Mouse (Mus musculus): ENCODE results near the gene Rnpep. TPM values are rescaled to one million over a fixed set of nuclear protein-coding genes. Genes with fewer than 3 reads are reported as not detected.
"Not testable (repeated sequence)": the region's sequence is repeated elsewhere in the genome, so short reads cannot be mapped to it uniquely, and the experiment has no call there.

Gene Rnpep
- polyA plus RNA-seq, 1 experiment from 2014 or later = 129 TPM

DNA sequence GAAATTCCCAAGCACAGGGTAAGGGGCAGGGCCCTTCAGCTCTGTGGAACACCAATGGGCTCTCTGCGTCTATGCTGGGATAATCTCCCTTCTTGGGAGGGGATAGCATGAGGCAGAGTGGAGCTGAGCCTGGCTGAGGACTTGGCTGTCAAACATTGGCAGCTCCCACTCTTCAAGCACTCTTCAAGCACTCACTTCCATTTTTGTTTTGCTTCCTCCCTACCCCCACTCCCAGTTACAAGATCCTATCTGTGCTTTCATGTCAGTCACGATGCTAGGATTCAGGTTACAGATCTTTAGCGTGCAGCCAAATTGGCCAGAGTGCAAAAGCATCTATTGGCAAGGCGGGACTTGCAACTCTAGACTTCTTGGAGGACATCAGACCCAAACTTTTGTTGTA lies 31.0 kb downstream of the Rnpep start:
- 0 out of 2 replicates have a peak, but pooled peaks cover 4% of the 10 kb centered on the region for H3K4me1 ChIP-seq (replicated peaks; ENCODE audit: control insufficient read depth, insufficient read depth, low read length)
- peaks cover 6% of the 10 kb centered on the region; the same call in 1 of the 2 replicates for H3K36me3 ChIP-seq (ENCODE audit: control insufficient read depth, insufficient read depth, low read length)
- H3K4me3 ChIP-seq (ENCODE audit: low read depth, low read length) = no peak overlapping the region
- no peaks in the 10 kb centered on the region for H3K9me3 ChIP-seq (ENCODE audit: control insufficient read depth, low read length)
- H3K4me2 ChIP-seq (ENCODE audit: low read length) = peak overlapping the region; percentile 46; the same call in 1 of the 2 replicates
- no peak overlapping the region for H3K9ac ChIP-seq (ENCODE audit: low read length)
- WGBS = 38% methylated on average over 4 of the region's 4 CpGs
- no peak for ATAC-seq (replicated peaks; ENCODE audit: low FRiP score, low TSS enrichment, low read depth)
- no peak for DNase-seq (ENCODE audit: low spot score)
- H3K27ac ChIP-seq (ENCODE audit: low read depth) = no peak overlapping the region
- H3K27me3 ChIP-seq (replicated peaks; ENCODE audit: control insufficient read depth, insufficient read depth, low read length) = 0 out of 2 replicates have a peak, but pooled peaks cover 7% of the 10 kb centered on the region

GRCm38 (mm10) chr1:135251405-135251804 lies 32.5 kb downstream of the Rnpep start:
- Histone ChIP-seq H3K4me1 (replicated peaks; ENCODE audit: control insufficient read depth, insufficient read depth, low read length) (0 out of 2 replicates have a peak, but pooled peaks cover 4% of the 10 kb centered on the region), H3K27ac (ENCODE audit: low read depth) (no peak overlapping the region), H3K4me2 (ENCODE audit: low read length) (no peak overlapping the region), H3K36me3 (ENCODE audit: control insufficient read depth, insufficient read depth, low read length) (peaks cover 6% of the 10 kb centered on the region; the same call in 1 of the 2 replicates), H3K9me3 (ENCODE audit: control insufficient read depth, low read length) (no peaks in the 10 kb centered on the region), H3K4me3 (ENCODE audit: low read depth, low read length) (no peak overlapping the region), H3K27me3 (replicated peaks; ENCODE audit: control insufficient read depth, insufficient read depth, low read length) (0 out of 2 replicates have a peak, but pooled peaks cover 7% of the 10 kb centered on the region), H3K9ac (ENCODE audit: low read length) (no peak overlapping the region)
- DNase-seq (ENCODE audit: low spot score) = no peak
- no peak for ATAC-seq (replicated peaks; ENCODE audit: low FRiP score, low TSS enrichment, low read depth)
- WGBS = 77% methylated on average over 8 of the region's 8 CpGs

DNA sequence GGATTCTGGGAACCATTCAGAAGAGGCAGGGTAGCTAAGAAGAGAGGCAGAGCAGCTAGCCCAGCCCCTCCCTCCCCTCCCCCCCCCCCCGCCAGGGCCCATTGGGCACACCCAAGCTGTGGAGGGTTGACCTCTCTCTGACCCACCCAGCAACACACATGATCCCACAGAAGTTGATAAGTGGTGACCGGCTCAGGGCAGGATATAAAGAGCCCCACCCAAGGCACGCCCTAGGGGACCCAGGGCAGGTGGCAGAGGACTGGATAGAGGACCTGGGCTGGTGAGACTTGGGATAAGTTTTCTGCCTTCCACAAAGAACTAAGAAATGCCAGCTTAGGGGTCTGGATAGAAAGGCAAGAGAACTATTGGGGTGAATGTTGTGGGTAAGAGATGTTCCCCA lies 33.2 kb downstream of the Rnpep start:
- Histone ChIP-seq H3K27ac (ENCODE audit: low read depth) (no peak overlapping the region), H3K36me3 (ENCODE audit: control insufficient read depth, insufficient read depth, low read length) (peaks cover 6% of the 10 kb centered on the region; the same call in 1 of the 2 replicates), H3K4me2 (ENCODE audit: low read length) (no peak overlapping the region), H3K27me3 (replicated peaks; ENCODE audit: control insufficient read depth, insufficient read depth, low read length) (0 out of 2 replicates have a peak, but pooled peaks cover 7% of the 10 kb centered on the region), H3K4me1 (replicated peaks; ENCODE audit: control insufficient read depth, insufficient read depth, low read length) (0 out of 2 replicates have a peak, but pooled peaks cover 4% of the 10 kb centered on the region), H3K9ac (ENCODE audit: low read length) (no peak overlapping the region), H3K9me3 (ENCODE audit: control insufficient read depth, low read length) (no peaks in the 10 kb centered on the region), H3K4me3 (ENCODE audit: low read depth, low read length) (no peak overlapping the region)
- ATAC-seq (replicated peaks; ENCODE audit: low FRiP score, low TSS enrichment, low read depth) = peak; percentile 82
- DNase-seq (ENCODE audit: low spot score) = peak; percentile 64
- 50% methylated on average over 2 of the region's 3 CpGs for WGBS

- ATAC-seq (replicated peaks; ENCODE audit: low FRiP score, low TSS enrichment, low read depth) = peak; percentile 71
- H3K4me3 ChIP-seq (ENCODE audit: low read depth, low read length) = peak overlapping the region; percentile 10; the same call in 1 of the 2 replicates
- 4% methylated on average over 15 of the region's 15 CpGs for WGBS
These were observed 35.4 kb downstream of the Rnpep start for GRCm38 (mm10) chr1:135248434-135248850.

DNA sequence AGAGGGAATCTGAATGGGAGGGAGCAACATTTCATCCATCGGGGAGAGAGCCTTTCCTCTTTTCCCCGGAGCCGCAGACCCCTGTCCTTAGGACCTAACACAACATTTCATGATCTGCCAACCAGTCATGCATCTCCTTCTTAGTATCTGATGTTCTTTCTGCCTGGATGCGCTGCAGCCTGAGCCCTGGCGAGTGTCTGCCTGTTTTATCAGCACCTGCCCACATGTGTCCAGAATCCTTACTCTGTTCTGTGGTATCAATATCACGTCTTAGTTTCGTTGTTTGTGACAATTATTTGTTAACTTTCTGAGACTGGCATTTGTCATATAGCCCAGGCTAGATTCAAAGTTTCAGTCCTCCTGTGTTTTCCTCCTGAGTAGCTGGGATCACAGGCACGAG lies 39.9 kb downstream of the Rnpep start:
- Histone ChIP-seq H3K27ac (ENCODE audit: low read depth) (no peak overlapping the region), H3K4me1 (replicated peaks; ENCODE audit: control insufficient read depth, insufficient read depth, low read length) (0 out of 2 replicates have a peak, but pooled peaks cover 4% of the 10 kb centered on the region), H3K36me3 (ENCODE audit: control insufficient read depth, insufficient read depth, low read length) (no peaks in the 10 kb centered on the region), H3K9ac (ENCODE audit: low read length) (no peak overlapping the region), H3K4me2 (ENCODE audit: low read length) (no peak overlapping the region), H3K9me3 (ENCODE audit: control insufficient read depth, low read length) (no peaks in the 10 kb centered on the region), H3K4me3 (ENCODE audit: low read depth, low read length) (no peak overlapping the region), H3K27me3 (replicated peaks; ENCODE audit: control insufficient read depth, insufficient read depth, low read length) (0 out of 2 replicates have a peak, but pooled peaks cover 7% of the 10 kb centered on the region)
- no peak for ATAC-seq (replicated peaks; ENCODE audit: low FRiP score, low TSS enrichment, low read depth)
- WGBS = 82% methylated on average over 8 of the region's 8 CpGs
- no peak for DNase-seq (ENCODE audit: low spot score)

More at GRCm38 (mm10) chr1:135248434-135248850, 35.4 kb downstream of the Rnpep start:
- Histone ChIP-seq H3K4me1 (replicated peaks; ENCODE audit: control insufficient read depth, insufficient read depth, low read length) (0 out of 2 replicates have a peak, but pooled peaks cover 4% of the 10 kb centered on the region), H3K36me3 (ENCODE audit: control insufficient read depth, insufficient read depth, low read length) (no peaks in the 10 kb centered on the region; the same call in 1 of the 2 replicates), H3K27ac (ENCODE audit: low read depth) (peak overlapping the region; percentile 47; the same call in 1 of the 2 replicates), H3K4me2 (ENCODE audit: low read length) (peak overlapping the region; percentile 32), H3K9ac (ENCODE audit: low read length) (no peak overlapping the region), H3K27me3 (replicated peaks; ENCODE audit: control insufficient read depth, insufficient read depth, low read length) (0 out of 2 replicates have a peak, but pooled peaks cover 7% of the 10 kb centered on the region), H3K9me3 (ENCODE audit: control insufficient read depth, low read length) (no peaks in the 10 kb centered on the region)
- DNase-seq (ENCODE audit: low spot score) = peak; percentile 81

DNA sequence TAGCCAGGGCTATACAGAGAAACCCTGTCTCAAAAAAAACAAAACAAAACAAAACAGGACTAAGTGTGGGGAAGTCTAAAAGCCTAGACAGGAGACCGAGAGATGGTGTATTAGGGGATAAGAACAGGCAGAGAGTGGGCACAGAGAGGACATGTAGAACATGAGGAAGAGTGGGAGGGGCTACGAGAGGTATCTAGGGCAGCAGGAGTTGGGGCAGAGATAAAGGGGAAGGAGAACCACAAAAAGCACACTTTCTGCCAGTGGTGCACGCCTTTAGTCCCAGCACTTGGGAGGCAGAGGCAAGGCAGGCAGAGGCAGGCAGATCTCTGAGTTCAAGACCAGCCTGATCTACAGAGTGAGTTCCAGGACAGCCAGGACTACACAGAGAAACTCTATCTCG lies 43.7 kb downstream of the Rnpep start:
- not testable (repeated sequence) for H3K27me3 ChIP-seq (replicated peaks; ENCODE audit: control insufficient read depth, insufficient read depth, low read length); H3K4me1 ChIP-seq (replicated peaks; ENCODE audit: control insufficient read depth, insufficient read depth, low read length); H3K4me3 ChIP-seq (ENCODE audit: low read depth, low read length); ATAC-seq (replicated peaks; ENCODE audit: low FRiP score, low TSS enrichment, low read depth); H3K4me2 ChIP-seq (ENCODE audit: low read length); H3K36me3 ChIP-seq (ENCODE audit: control insufficient read depth, insufficient read depth, low read length); H3K9me3 ChIP-seq (ENCODE audit: control insufficient read depth, low read length); DNase-seq (ENCODE audit: low spot score); H3K9ac ChIP-seq (ENCODE audit: low read length); H3K27ac ChIP-seq (ENCODE audit: low read depth)
- 89% methylated on average over 4 of the region's 4 CpGs for whole genome bisulfite sequencing

DNA sequence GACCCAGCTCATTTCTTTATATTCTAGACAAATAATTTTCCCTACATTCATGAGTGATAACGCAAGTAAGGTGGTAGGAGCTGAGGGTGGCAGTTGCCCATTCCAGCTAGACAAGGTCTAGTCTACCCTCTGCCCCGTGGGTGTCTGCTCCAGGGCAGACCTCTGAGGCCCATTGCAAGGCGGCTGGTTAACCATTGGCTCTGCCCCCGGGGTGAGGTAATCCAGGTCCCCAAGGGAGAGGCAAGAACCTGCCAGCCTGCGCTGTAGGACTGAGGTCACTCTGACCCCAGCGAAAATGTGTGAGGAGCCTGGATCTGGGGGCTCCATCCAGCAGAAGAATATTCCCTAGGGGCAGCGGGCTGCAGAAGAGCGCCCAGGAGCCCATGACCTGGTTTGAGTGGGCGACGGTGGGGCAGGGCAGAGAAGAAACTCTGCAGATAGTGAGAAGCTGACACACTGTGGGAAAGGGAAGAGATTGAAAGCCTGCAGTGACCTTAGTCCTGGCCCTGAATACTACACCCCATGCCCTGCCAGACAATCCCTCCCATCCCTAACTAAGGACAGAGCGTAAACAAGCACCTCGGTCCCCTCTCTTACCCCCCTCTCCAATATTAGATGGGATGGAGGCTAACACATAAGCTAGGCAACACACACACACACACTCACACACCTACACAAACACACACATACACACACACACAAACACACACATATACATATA lies 46.6 kb downstream of the Rnpep start:
- DNase-seq (ENCODE audit: low spot score) (no peak), ATAC-seq (replicated peaks; ENCODE audit: low FRiP score, low TSS enrichment, low read depth) (0 out of 2 replicates have a peak, but pooled peaks have one; percentile 60)
- no peak overlapping the region for H3K27ac ChIP-seq (ENCODE audit: low read depth)
- H3K36me3 ChIP-seq (ENCODE audit: control insufficient read depth, insufficient read depth, low read length) = no peaks in the 10 kb centered on the region
- no peak overlapping the region for H3K9ac ChIP-seq (ENCODE audit: low read length)
- WGBS = 60% methylated on average over 12 of the region's 12 CpGs
- no peaks in the 10 kb centered on the region for H3K4me1 ChIP-seq (replicated peaks; ENCODE audit: control insufficient read depth, insufficient read depth, low read length)
- no peak overlapping the region for H3K4me3 ChIP-seq (ENCODE audit: low read depth, low read length)
- H3K27me3 ChIP-seq (replicated peaks; ENCODE audit: control insufficient read depth, insufficient read depth, low read length) = no peaks in the 10 kb centered on the region
- no peak overlapping the region for H3K4me2 ChIP-seq (ENCODE audit: low read length)
- no peaks in the 10 kb centered on the region for H3K9me3 ChIP-seq (ENCODE audit: control insufficient read depth, low read length)

DNA sequence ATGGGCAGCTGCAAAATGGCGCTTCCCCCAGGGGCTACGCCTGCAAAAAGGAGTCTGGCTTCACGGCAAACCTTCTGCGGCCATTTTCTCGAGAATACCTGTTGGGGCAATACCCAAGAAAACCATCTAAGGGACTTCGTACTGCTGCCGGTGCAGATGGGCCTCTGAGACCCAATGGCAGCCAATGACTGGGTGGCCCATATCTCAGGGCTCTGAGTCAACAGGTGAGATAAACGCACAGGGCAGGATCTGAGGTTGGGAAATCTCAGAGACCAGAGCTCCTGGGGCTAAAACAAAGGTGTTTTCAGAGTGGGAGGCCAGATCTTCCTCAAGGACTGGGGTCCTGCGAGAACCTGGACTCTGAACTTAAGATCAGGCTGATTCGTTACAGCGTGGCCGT lies 49.1 kb downstream of the Rnpep start:
- H3K4me3 ChIP-seq (ENCODE audit: low read depth, low read length) = no peak overlapping the region
- WGBS = 76% methylated on average over 12 of the region's 12 CpGs
- H3K4me2 ChIP-seq (ENCODE audit: low read length) = peak overlapping the region; percentile 13; the same call in 1 of the 2 replicates
- no peaks in the 10 kb centered on the region for H3K27me3 ChIP-seq (replicated peaks; ENCODE audit: control insufficient read depth, insufficient read depth, low read length)
- DNase-seq (ENCODE audit: low spot score) (no peak), ATAC-seq (replicated peaks; ENCODE audit: low FRiP score, low TSS enrichment, low read depth) (peak; percentile 85)
- H3K27ac ChIP-seq (ENCODE audit: low read depth) = peak overlapping the region; percentile 43; the same call in 1 of the 2 replicates
- no peaks in the 10 kb centered on the region for H3K36me3 ChIP-seq (ENCODE audit: control insufficient read depth, insufficient read depth, low read length)
- H3K9ac ChIP-seq (ENCODE audit: low read length) = no peak overlapping the region
- no peaks in the 10 kb centered on the region for H3K9me3 ChIP-seq (ENCODE audit: control insufficient read depth, low read length)
- no peaks in the 10 kb centered on the region for H3K4me1 ChIP-seq (replicated peaks; ENCODE audit: control insufficient read depth, insufficient read depth, low read length)
